Mouse (Mus musculus) cortical plate, adult 2 months (tissue): ENCODE measurements at regions not wholly inside any gene's neighbourhood (a gene's known extent, or its start where the extent isn't known, plus 50 kb on each side); places are given as distances from the start of the nearest gene placed in this dataset.

ENCODE experiments used
- CTCF ChIP-seq: fragments of 200-500 bp; IDR thresholded peaks from 2 replicates; pipeline ENCODE4 v1.5.1; 2011; ENCODE audit warnings: mild to moderate bottlenecking, control low read depth, low read length; ENCODE audit not compliant: insufficient read depth; ENCODE audit errors: extremely low read depth
- POLR2A ChIP-seq: fragments of 200-500 bp; IDR thresholded peaks from 2 replicates; pipeline ENCODE4 v1.6.1; 2011; ENCODE audit warnings: mild to moderate bottlenecking, low read length, control low read depth; ENCODE audit not compliant: insufficient read depth; ENCODE audit errors: extremely low read depth

DNA sequence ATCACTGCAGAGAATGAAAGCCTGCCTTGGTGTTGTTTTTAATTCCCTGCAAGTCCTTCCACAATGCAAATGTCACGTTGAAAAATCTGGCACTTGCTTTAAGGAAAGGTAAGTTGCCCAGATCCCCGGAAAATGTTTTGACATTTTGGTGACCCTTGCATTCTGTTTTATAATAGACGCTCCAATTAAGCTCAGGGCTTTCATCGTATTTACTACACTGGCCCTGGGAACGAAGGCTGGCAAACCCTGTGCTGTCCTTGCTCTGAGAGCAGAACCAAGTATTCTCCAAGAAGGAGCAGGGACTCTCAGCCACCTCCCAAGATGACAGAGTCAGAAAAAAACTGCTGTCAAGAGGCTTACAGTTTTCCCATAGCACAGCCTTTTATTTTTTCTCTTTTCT, 305.9 kb downstream of the Kctd12 start:
- TF ChIP-seq CTCF (no peak), POLR2A (no peak)
